Mouse (Mus musculus) thymus, postnatal 10 days (tissue): Measurements from ENCODE around the gene Trabd2b.

Source experiments
- DNase-seq, 2 experiments: peaks; one replicate each; pipeline ENCODE4 v3.0.0; 2021; ENCODE audit warnings: low spot score in 2 of 2

Trabd2b gene

DNA sequence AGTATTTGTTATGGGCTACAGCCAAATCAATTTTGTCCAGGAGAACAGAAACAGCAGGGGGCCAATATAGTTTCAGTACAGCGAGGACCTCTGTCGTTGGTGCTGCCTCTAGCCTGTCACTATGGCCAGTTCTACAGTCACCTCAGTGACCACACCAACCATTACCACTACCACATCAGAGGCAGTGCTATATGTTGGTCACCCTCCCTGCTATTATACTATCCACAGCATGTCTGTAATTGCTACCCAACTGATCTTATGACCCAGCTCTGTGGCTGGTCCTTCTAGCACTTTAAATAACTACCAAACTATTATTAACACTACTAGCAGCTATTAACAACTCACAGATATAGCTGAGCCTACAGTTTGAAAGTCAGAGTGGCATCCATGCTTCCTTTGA, 87.5 kb downstream of the Trabd2b start:
- DNase-seq, result no peak

DNA sequence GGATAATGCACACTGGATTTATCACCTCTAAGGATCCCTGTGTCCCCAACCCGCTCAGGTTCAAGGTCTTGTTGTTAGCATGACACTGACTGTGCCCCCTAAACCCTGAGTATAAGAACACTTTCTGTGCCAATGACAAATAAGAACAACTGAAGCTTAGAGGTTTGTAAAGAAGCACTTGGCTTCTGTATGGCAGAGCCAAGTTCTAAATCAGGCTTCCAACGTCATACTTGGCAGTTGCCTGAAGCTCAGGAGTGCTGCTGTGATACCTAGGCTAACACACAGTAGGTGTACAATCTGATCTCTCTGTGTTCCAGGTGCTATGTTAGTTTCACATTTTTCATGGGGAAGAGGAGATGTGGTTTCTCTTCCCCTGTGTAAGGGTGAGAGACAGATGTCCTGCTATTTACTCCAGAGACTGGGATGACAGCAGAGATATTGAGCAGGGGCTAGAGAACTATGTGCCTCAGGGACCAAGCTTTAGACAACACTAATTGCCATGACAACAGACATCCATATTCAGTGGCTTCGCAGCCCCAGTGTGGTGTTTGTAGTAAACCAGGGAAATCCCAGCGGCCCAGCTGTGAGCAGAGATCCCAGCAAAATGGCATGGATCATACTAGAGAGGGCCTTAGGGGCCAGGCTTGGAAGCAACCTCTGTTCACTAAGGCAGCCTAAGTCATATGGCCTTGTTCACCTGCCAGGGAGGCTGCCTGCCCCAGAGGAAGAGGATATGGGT, 89.3 kb downstream of the Trabd2b start:
- DNase-seq, result no peak

DNA sequence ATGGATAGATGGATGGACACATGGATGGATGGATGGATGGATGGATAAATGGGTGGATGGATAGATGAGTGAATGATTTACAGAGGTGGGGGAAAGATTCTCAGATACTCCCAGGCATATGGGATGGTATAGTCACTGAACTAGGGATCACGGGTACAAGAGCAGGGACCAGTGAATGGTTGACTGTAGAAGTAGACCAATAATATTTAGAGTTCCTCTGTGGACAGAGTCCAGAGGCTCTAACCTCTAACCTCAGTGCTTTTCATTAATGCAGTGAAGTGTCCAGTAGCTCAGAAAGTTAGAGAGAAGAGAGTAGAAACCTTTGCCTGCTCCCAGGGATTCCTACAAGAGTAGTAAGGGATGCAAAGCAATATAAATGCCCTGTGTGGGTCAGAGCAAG, 93.1 kb downstream of the Trabd2b start:
- DNase-seq, result no peak

DNA sequence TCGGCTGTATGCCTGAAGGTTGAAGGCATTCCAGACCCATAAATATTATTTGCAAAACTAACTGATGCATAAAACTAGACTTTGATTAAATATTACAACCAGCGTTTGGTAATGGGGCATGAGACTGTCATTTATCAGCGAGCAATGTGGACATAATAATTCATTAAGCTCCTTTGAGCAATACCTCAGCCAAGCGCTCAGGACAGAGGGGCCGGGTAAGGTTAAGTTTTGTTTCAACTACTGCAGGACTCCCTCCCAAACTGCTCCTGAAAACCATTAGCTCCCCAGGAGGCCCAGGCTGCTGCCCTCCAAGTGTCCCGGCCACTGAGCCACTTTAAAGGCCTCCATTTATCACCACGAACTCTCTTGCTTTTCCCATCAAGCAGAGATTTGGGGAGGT, 93.8 kb downstream of the Trabd2b start:
- DNase-seq, result no peak

DNA sequence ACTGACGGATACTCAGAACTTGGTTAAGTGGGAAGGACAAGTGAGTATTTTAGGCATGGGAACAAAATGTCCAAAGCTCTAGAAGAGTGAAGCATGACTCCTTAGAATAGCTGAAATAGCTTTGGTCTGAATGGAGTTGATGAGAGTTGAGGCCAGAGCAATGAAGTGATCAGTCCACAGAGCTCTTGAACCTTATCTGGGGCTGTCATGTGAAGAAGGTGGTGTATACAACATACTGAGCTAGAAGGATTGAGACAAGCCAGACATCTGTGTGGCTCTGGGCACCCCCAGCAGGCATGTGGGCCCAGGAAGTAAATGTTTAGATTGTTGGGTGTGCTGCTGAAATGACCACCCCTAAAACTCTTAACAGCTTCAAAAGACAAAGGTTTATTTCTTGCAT, 94.5 kb downstream of the Trabd2b start:
- no peak for DNase-seq

DNA sequence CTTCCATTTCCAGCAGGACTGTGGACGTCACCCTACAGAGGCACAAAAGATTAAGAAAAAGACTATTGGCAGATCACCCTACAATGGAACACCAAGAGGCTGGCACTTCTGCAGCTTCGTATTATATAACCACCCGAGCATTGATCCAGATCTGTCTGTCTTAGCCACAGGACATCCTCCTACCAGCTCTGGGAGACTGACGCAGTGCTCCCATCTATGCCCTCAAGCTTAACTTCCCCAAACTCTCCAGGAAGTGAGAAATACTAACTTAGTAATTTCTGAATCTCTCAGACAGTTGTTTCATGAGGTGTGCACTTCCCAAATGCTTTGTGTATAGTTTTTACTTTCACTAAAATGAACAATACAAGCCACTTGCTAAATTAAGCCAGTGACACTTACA, 95.1 kb downstream of the Trabd2b start:
- DNase-seq, result no peak

DNA sequence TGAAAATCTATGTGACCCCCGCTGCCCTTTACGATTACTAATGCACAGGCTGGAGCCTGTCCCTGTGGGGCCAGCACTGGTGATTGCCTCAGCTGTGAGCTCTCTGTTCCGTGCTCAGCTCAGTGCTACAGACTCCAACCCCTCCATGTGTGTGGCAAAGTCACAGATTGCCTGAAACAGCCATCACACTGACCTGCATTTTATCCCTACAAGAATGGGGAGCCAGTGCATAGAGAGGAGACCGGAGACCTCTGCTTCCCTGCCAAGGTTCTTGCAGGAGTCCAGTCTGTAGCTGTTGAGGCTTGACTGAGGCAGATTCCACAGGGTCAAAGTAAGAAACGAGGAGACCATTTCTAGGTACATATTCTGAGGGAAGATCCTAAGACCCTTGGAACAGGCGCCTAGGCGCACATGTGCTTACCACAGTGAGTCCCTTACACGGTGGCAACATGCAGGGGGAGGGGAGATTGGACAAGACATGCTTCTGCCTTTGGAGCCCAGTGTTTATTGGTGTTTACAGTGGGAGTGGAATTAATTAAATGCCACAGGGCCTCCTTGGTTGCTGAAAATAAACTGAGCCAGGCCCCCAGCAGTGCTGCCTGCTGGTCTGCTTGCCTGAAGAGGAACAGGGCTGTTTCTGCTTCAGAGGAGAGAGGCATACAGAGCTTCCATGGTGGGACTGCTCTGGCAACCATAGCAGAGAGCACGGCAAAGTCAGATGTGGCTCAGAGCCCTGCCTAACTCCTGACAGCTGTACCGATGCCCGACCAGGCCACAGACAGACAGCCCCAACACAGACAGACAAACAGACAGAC, 97.9 kb downstream of the Trabd2b start:
- no peak for DNase-seq

DNA sequence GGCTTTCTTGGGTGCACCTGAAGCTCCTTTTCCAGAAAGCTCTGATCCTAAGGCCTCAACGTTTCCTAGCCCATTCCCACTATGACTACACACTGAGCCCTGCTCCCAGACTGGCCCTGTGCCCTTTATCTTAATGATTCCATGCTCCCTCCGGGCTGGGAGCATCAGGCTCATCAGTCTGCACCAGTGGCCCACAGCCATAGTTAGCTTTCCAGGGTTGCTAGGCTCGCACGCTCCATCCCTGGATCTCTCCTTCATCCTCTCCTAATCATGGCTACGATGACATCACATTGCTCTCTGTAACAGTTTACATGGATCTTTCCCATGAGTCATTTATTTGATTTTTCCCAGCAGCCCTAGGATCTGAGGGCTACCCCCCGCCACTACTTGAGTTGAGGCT, 103.1 kb downstream of the Trabd2b start:
- DNase-seq, result no peak

DNA sequence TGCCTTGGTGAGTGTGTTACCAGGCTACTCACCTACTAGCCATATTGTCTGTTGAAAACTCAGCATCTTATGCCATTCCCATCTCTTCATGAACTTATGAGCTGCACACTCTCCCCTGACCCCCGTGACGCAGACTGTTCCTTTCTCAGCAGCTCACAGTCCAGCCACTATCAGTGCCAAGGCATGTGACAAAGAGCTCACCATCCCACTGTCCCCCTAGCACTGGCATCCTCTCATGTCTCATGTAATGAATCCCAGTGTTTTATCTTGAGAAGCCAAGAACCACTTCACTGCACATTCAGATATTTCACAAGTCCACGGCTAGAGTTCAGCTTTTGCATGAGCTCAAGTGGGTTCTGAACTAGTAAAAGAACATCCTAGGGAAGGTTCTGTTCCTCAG, 105.1 kb downstream of the Trabd2b start:
- DNase-seq, result no peak

DNA sequence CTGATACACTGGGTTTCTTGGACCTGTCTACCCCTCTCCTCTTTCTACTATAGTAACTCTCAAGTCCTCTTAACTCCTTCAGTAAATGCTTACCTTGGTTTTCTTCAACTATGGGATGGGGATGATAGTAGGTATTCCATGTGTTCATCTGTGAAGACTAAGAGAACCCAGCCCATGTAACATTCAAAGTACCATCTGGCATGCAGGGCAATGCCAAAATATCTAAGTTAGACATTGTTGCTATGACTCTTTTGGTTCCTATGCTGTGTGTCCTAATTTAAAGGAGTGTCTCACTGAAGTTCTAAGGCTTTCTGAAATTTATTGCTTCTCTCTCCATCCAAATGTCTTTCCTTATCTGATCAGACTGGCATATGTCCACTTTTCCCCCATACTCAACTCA, 106.6 kb downstream of the Trabd2b start:
- DNase-seq, result no peak

DNA sequence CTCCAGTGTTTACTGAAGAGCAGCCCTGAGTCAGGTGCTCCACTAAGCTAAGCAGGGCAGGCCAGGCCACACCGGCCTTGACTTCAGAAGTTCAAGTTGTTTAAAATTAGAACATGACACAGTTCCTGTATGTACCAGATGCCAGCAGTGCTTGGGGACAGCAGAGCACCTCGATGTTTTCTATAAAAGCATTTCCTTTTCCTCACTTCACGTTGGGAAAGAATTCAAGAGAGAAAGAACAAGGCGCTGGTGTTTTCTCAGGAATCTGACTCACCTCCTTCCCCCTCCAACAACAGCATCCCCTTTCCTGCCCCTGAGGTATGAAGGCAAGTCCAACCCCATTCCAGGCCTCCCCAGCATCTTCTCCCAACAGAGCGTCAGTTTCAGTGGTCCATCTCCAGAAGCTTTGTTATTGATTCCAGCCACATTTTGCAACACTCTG, 108.8 kb downstream of the Trabd2b start:
- no peak for DNase-seq

DNA sequence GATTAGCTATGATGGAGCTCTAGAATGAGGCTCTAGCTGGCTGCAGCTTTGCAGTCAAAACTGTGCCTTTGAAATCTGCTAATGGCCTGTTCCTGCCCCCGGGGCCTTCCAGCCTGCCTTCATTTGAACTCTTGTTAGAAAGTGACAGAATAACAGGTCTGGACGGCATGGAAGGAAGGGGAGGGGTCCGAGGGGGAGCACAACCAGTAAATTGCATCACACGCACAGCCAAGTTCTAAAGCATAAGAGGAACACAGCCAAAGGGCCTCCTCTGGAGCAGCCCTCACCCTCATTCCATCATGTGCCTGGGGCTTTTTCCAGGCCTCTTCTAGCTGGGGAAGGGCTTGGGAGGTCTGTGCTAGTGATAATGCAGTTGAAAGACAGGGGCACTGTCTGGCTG, 110.1 kb downstream of the Trabd2b start:
- DNase-seq, result no peak

DNA sequence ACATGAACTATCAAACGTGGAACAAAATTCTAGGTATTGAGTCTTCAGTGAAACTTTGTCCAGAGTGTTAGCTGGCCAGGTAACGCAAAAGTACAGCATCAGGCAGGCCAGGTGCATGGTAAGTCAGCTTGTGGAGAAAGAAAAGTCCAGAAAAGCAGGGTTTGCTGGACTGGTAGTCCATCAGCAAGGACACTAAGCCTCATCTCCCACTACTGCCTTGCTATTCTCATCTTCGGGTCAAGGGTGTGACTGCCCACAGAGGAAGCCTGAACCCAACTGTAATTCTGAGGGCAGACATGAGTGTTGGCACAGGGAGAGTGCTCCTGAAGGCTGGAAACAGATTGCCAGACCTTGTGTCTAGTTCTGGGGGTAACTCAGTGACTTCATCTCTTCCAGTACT, 111.5 kb downstream of the Trabd2b start:
- DNase-seq, result no peak

DNA sequence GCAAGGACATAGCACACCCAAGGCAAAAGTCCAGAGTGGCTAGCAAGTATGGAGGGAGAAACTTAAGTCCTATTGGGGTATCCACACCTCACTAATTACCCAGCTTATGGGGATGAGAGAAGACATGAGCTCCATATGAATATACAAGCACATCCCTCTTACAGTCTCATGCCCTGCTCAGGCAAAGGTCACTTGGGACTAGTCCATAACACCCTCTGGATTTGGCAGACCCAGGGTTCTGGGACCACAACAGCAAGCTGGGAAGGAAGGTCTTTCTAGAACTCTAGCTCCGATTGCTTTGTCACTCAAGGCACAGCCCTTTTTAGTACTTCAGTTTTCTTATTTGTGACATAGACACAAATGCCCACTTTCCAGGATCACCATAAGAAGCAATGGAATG, 112.0 kb downstream of the Trabd2b start:
- DNase-seq, result no peak

DNA sequence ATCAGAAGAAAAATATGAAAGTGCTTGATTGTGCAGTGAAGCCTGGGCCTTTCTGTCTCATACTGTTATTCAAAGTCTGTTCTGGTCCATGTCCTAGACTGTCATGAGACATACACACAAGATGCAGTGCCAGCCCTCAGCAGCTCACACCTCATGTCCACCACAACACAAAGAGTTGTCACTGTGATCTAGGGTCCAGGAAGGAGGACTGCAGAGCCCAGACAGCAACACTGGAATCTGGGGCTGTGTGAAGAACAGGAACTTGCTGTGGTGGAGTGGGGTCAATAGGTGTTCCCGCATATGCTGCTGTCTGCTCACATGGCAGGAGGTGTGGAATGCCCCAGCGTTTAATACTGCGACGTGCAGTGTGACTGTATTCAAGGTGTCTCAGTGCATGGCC, 112.8 kb downstream of the Trabd2b start:
- no peak for DNase-seq

DNA sequence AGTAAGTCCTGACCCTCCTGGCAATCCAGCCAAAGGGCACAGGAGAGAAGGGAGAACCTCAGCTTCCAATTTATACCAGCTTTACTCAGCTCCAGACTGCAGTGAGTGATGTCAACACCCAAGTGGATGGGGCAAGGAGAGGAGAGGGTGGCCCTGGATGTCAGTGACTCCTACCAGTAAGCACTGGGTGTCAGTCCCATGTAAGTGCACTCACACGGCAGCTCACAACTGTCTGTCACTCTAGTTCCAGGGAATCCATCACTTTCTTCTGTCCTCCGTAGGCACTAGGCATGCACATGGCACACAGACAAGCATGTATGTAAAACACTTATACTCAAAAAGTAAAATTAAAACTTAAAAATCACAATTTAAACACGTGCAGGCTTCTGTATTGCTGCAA, 113.4 kb downstream of the Trabd2b start:
- DNase-seq, result no peak

DNA sequence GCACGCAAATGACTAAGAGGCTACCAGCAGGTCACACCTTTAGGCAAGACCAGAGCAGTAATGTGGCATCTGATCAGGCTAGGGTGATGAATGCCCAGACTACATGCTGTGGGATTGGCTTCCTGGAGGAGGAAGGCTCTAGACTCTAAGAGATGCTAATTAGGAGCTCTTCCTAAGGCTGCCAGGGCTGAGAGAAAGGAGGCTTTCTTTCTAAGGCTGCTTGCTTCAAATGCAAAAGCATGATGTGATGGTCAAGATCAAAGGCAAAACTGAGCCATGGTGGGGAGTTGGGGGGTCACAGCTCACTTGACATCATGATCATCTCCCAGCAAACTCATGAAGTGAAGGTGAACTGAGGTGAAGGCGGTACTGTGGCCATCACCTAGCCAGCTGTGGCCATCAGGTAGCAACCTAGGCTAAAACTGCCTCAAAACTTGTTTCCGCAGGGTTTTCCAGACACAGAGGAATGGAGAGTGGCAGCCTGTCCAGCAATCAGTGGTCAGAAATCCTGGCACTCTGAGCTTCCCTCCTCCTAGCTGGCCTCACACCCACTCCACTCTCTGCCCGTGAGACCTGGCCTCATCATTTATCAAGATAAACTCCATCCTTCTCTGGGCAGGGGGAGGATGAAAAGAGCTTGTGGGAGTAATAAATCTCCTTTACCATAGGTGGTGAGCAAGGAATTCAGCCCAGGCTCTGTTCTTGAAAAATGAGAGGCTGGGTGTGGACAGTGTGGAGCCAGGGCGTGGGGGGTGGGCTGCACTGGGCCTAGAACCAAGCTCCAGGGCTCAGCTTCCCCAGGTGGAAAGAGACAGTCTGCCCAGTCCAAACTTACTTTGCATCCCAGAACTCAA, 117.0 kb downstream of the Trabd2b start:
- DNase-seq, result no peak

DNA sequence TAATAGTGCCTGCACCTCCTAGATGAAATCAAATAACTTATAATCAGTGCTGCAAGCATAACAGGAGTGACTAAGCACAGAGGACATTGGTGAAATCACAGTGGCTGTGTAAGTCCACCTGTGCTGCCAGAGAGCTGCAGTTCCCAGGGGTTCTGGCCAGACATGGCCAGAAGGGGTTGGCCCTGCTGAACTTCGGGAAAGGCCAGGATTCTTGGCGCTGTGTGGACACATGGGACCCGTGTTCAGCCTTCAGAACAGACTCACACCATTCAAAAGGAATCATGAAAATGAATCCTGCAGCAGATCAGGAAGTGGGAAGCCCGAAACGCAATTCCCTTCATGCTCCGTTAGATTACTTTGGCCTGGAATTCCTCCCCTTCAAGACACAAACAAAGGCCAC, 125.1 kb downstream of the Trabd2b start:
- DNase-seq, result no peak

DNA sequence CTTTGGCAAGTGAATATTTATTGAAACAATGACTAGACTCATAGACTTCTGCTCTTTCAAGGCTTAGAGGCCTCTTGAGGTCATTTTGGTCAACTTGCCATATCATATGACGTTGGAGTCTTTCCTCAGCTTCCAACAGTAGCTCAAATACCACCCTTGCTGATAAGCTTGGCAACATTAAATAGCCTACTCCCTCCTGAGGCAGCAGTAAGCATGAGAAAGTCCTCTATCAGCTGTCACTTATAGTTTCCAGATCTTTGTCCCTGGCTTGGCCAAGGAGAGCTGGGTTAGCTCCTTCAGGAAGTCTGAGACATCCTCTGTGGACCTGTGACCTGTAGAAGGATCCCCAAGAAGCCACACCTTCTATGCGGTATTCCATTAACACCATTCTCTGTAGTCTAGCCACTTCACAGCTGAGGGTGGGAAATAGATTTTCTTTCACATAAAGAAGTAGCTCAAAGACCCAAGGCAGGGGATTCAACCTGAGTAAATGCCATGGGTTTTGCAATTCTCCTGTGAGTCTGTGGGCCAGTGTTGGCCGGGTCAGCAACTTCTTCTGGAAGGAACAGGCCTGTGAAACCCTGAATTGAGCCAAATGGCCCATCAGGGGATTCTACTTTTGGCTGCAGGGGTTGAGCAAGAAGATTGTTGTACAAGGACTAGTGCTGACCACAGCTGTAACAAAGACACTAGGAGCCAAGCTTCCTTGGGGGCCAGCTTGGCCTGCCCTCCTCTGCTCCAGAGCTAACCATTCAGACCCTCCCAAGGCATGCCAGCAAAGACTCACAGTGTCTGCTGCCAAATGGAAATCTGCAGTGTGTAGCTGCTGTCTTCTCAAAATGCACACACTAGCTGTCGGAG, 127.6 kb downstream of the Trabd2b start:
- DNase-seq, result no peak

DNA sequence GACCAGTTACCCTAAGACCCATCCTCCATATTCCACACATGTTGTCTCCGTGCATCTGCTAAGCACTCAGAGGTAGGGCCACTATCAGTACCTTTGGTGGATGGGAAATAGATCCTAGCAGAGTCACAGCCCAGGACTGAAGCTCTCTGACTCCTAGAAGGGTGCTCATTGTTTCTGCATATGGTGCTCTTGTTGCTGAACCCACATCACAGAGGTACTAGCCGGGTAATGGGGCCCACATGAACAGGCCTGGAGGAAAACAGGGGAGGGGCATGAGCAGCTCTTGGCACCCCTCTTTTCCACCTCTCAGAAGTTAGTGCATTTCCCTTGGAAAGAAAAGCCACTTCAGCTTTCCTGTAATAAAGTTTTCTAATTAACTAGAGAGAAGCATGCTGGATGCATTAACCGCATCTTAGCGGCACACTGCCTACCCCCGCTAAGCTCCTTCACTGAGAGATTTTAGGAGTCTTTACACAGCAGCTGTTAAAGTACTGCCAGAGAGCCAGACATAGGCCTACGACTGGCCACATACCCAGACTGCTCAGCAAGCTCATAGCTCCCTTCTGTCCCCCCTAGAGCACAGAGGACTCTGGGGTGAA, 131.0 kb downstream of the Trabd2b start:
- no peak for DNase-seq

DNA sequence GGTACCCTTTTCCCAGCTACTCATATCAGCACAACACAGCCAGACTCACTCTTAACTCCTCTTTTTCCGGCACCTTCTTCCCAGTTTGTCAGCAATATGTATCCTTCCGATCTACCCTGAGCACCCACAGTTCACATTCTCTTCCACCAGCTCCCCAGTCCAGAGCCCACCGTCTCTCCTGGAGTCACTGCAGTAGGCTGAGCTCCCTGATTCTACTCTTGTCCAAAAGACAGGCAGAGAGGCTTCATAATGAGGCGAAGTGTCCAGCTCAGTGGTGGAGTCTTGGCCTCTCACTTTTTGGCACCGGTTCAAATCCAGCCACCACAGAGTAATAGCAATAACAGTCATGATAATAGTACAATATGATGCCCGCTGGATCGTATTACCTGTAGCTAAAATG, 133.5 kb downstream of the Trabd2b start:
- DNase-seq, result no peak
